ENCODE assay signal across 22 mouse cellular contexts in the genomic region with DNA sequence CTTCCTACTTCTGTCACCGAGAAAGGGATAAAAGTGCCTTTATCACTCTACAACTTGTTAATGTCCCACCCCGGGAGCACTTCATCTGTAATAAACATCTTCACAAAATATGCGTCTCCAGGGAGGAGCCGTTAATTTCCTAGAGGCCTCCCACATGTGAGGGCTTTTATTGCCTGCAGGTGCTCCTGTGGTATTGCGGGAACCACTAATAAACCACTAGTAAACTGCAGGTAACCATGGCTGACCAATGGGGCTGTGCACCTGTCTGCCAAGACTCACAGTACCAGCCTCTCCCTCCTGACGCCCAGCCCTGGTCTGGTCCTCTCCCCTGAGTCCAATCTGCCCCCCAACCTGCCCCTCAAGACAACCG.
DNase-seq lines count a peak whose midpoint lies in the region; ATAC-seq and TF ChIP-seq lines count a peak whose summit lies in the region.
"Had no signal": no experiment of that assay in that cellular context is flagged by ENCODE, and none has a peak within 500 bp of the region (broad histone marks: within the 10 kb centered on the region; RNA-seq: fewer than 3 reads in every experiment).

No protein-coding gene starts in this region.

- no peak overlapping the region for H3K4me2 ChIP-seq in lung, postnatal 0 days (replicated peaks; ENCODE audit: low read depth, low read length)
- H3K4me2 ChIP-seq in intestine, postnatal 0 days (replicated peaks; ENCODE audit: low read depth) = peak overlapping the region; percentile 7
- peak overlapping the region; percentile 13; the same call in 1 of the 2 replicates for H3K4me2 ChIP-seq in limb, embryonic 14.5 days (replicated peaks; ENCODE audit: low read depth, low read length, severe bottlenecking)
- H3K4me2 ChIP-seq: embryonic facial prominence, embryonic 15.5 days; heart, embryonic 13.5 days; hindbrain, embryonic 15.5 days; midbrain, embryonic 15.5 days had no signal

- ATAC-seq in lung, postnatal 0 days = no peak
- ATAC-seq in intestine, postnatal 0 days = peak; percentile 78
- peak; percentile 45; the same call in 1 of the 2 replicates for ATAC-seq in limb, embryonic 14.5 days (ENCODE audit: low FRiP score, low read depth)
- no peak for ATAC-seq in megakaryocyte progenitor cell, adult 5-6 weeks (replicated peaks; ENCODE audit: poor library complexity)
- no peak for ATAC-seq in monocyte, adult 5-6 weeks (replicated peaks; ENCODE audit: insufficient number of reproducible peaks, low FRiP score, low TSS enrichment, poor library complexity, severe bottlenecking)

- WGBS in lung, postnatal 0 days = 49% methylated on average over 7 of the region's 7 CpGs
- WGBS in intestine, postnatal 0 days = 12% methylated on average over 7 of the region's 7 CpGs
- 10% methylated on average over 7 of the region's 7 CpGs for WGBS in limb, embryonic 14.5 days

- no peak for TF ChIP-seq EP300 in lung, postnatal 0 days (IDR thresholded peaks at IDR 0.05)

- H3K4me3 ChIP-seq in lung, postnatal 0 days (ENCODE audit: low read depth, low read length) = no peak overlapping the region
- no peak overlapping the region for H3K4me3 ChIP-seq in intestine, postnatal 0 days (ENCODE audit: low read depth, low read length)
- no peak overlapping the region for H3K4me3 ChIP-seq in limb, embryonic 14.5 days (replicated peaks; ENCODE audit: low read length)
- H3K4me3 ChIP-seq: embryonic facial prominence, embryonic 15.5 days; heart, adult 2 months; heart, embryonic 13.5 days; hindbrain, embryonic 15.5 days; midbrain, embryonic 15.5 days; myocyte had no signal

- TF ChIP-seq POLR2A in limb, embryonic 14.5 days (IDR thresholded peaks at IDR 0.05; ENCODE audit: borderline replicate concordance, extremely low read depth, insufficient read depth, insufficient read length) = no peak

- H3K9ac ChIP-seq in lung, postnatal 0 days (replicated peaks; ENCODE audit: low read depth) = no peak overlapping the region
- no peak overlapping the region for H3K9ac ChIP-seq in intestine, postnatal 0 days (ENCODE audit: low read depth, low read length)
- H3K9ac ChIP-seq in limb, embryonic 14.5 days (ENCODE audit: low read depth, low read length, severe bottlenecking) = no peak overlapping the region
- H3K9ac ChIP-seq: embryonic facial prominence, embryonic 15.5 days; heart, embryonic 13.5 days; hindbrain, embryonic 15.5 days; midbrain, embryonic 15.5 days had no signal

- H3K4me1 ChIP-seq in lung, postnatal 0 days (ENCODE audit: insufficient read depth, low read depth, low read length) = no peaks in the 10 kb centered on the region
- no peaks in the 10 kb centered on the region for H3K4me1 ChIP-seq in intestine, postnatal 0 days (replicated peaks; ENCODE audit: control insufficient read depth, insufficient read depth, low read length)
- peaks cover 41% of the 10 kb centered on the region for H3K4me1 ChIP-seq in limb, embryonic 14.5 days (ENCODE audit: control insufficient read depth, insufficient read depth, low read length)

- H3K36me3 ChIP-seq in lung, postnatal 0 days (ENCODE audit: insufficient read depth, low read length) = no peaks in the 10 kb centered on the region
- no peaks in the 10 kb centered on the region for H3K36me3 ChIP-seq in intestine, postnatal 0 days (ENCODE audit: control insufficient read depth, insufficient read depth)
- no peaks in the 10 kb centered on the region for H3K36me3 ChIP-seq in limb, embryonic 14.5 days (ENCODE audit: control insufficient read depth, insufficient read depth, low read length)
- H3K36me3 ChIP-seq: embryonic facial prominence, embryonic 15.5 days; heart, embryonic 13.5 days; hindbrain, embryonic 15.5 days; midbrain, embryonic 15.5 days had no signal

- 0 out of 2 replicates have a peak, but pooled peaks cover 4% of the 10 kb centered on the region for H3K27me3 ChIP-seq in lung, postnatal 0 days (replicated peaks; ENCODE audit: insufficient read depth, low read length)
- H3K27me3 ChIP-seq in intestine, postnatal 0 days (replicated peaks; ENCODE audit: control insufficient read depth, insufficient read depth, low read length) = peaks cover 26% of the 10 kb centered on the region
- H3K27me3 ChIP-seq in limb, embryonic 14.5 days (ENCODE audit: control insufficient read depth, insufficient read depth, low read length) = peaks cover 11% of the 10 kb centered on the region; the same call in 1 of the 2 replicates
- H3K27me3 ChIP-seq: hindbrain, embryonic 15.5 days had no signal

- peak; percentile 25 for DNase-seq in lung, postnatal 0 days (ENCODE audit: low spot score)
- no peak for DNase-seq in lung, postnatal 10 days
- DNase-seq in hindlimb bud, embryonic 11.5 days (ENCODE audit: extremely low spot score, low read depth, low spot score) = peak; percentile 81
- peak; percentile 42 for DNase-seq in limb, embryonic 14.5 days (ENCODE audit: low spot score)
- DNase-seq in left cerebral cortex, adult 8-10 months (ENCODE audit: low spot score in 2 of 2) = no peak
- DNase-seq: adrenal gland, postnatal 10 days; cerebellum, adult 2 months; cerebellum, postnatal 25 days; gastrocnemius, postnatal 36 days; heart, adult 2 months; heart, postnatal 14 days; kidney, adult 18-20 months; spleen, adult 18-20 months had no signal

- no peak overlapping the region for H3K27ac ChIP-seq in lung, postnatal 0 days (ENCODE audit: low read length)
- H3K27ac ChIP-seq in intestine, postnatal 0 days (ENCODE audit: low read depth, low read length) = no peak overlapping the region
- H3K27ac ChIP-seq in limb, embryonic 14.5 days (replicated peaks; ENCODE audit: low read depth, low read length) = peak overlapping the region; percentile 70
- H3K27ac ChIP-seq: embryonic facial prominence, embryonic 15.5 days; heart, adult 2 months; heart, embryonic 13.5 days; hindbrain, embryonic 15.5 days; kidney, postnatal 0 days; midbrain, embryonic 15.5 days had no signal

- H3K9me3 ChIP-seq in lung, postnatal 0 days (ENCODE audit: low read length) = peaks cover 6% of the 10 kb centered on the region; the same call in 1 of the 2 replicates
- 0 out of 2 replicates have a peak, but pooled peaks cover 7% of the 10 kb centered on the region for H3K9me3 ChIP-seq in intestine, postnatal 0 days (ENCODE audit: control insufficient read depth)
- 0 out of 2 replicates have a peak, but pooled peaks cover 7% of the 10 kb centered on the region for H3K9me3 ChIP-seq in limb, embryonic 14.5 days (ENCODE audit: control insufficient read depth, low read length)
- H3K9me3 ChIP-seq: hindbrain, embryonic 15.5 days; midbrain, embryonic 15.5 days had no signal

- TF ChIP-seq CTCF in lung, postnatal 0 days (IDR thresholded peaks at IDR 0.05) = no peak
- no peak for TF ChIP-seq CTCF in intestine, postnatal 0 days (IDR thresholded peaks at IDR 0.05; ENCODE audit: low read depth)

Comparison
In these comparisons a context has a peak if more than half of its experiments do, and no peak if none do; other contexts are left out.
1. DNase-seq: peak in lung, postnatal 0 days (single experiment), hindlimb bud, embryonic 11.5 days (single experiment) and limb, embryonic 14.5 days (single experiment); none in lung, postnatal 10 days (single experiment) and left cerebral cortex, adult 8-10 months (0 of 2).
2. ATAC-seq: peak in intestine, postnatal 0 days (single experiment) and limb, embryonic 14.5 days (single experiment); none in lung, postnatal 0 days (single experiment), megakaryocyte progenitor cell, adult 5-6 weeks (single experiment) and monocyte, adult 5-6 weeks (single experiment).